Mouse (Mus musculus) ovary, postnatal 14 days (tissue): Measurements from ENCODE around the gene Grid2ip.
A peak's percentile ranks its signal among the peaks of the same experiment; 100 is the strongest.

ENCODE experiments used
- DNase-seq: peaks from one replicate; pipeline ENCODE4 v3.0.0; 2022; ENCODE audit warnings: low spot score

Gene Grid2ip

GRCm38 (mm10) chr5:143410841-143411395 is 53.8 kb downstream of the Grid2ip start:
- DNase-seq = no peak

GRCm38 (mm10) chr5:143421484-143421883 is 64.3 kb downstream of the Grid2ip start:
- no peak for DNase-seq

- DNase-seq = no peak
These were observed 65.9 kb downstream of the Grid2ip start for GRCm38 (mm10) chr5:143422990-143423389.

GRCm38 (mm10) chr5:143423899-143424519 is 66.9 kb downstream of the Grid2ip start:
- peak; percentile 47 for DNase-seq

GRCm38 (mm10) chr5:143434421-143434820 is 77.3 kb downstream of the Grid2ip start:
- DNase-seq = peak; percentile 55

GRCm38 (mm10) chr5:143441298-143441697 is 84.2 kb downstream of the Grid2ip start:
- DNase-seq = no peak

GRCm38 (mm10) chr5:143441753-143442152 is 84.6 kb downstream of the Grid2ip start:
- no peak for DNase-seq
